Mouse (Mus musculus) intestine, postnatal 0 days (tissue): ENCODE measurements around the gene Gprc5a. TPM values are rescaled to one million over a fixed set of nuclear protein-coding genes. Genes with fewer than 3 reads are reported as not detected.

Experiments
- ATAC-seq: fragments of 200-750 bp; cut with Nextera tagmentation; 2 replicates; pipeline ENCODE4 v1.8.0; 2017; ENCODE audit warnings: mild to moderate bottlenecking, moderate TSS enrichment, moderate library complexity
- H3K27ac ChIP-seq: fragments of 300-500 bp; sonication (generic); 2 replicates; pipeline ENCODE4 v1.5.1; 2014; ENCODE audit warnings: mild to moderate bottlenecking, low read depth, low read length, moderate library complexity
- H3K27me3 ChIP-seq: fragments of 300-500 bp; sonication (generic); replicated peaks from 2 replicates; pipeline ENCODE4 v1.6.1; 2014; ENCODE audit warnings: low read length, mixed read lengths; ENCODE audit not compliant: control insufficient read depth, insufficient read depth
- H3K36me3 ChIP-seq: fragments of 300-500 bp; sonication (generic); 2 replicates; pipeline ENCODE4 v1.6.1; 2014; ENCODE audit warnings: mild to moderate bottlenecking, moderate library complexity; ENCODE audit not compliant: control insufficient read depth, insufficient read depth
- H3K4me1 ChIP-seq: fragments of 300-500 bp; sonication (generic); replicated peaks from 2 replicates; pipeline ENCODE4 v1.6.1; 2014; ENCODE audit warnings: antibody characterized with exemption, low read length, mixed read lengths; ENCODE audit not compliant: control insufficient read depth, insufficient read depth
- H3K4me2 ChIP-seq: fragments of 300-500 bp; sonication (generic); replicated peaks from 2 replicates; pipeline ENCODE4 v1.6.1; 2014; ENCODE audit warnings: low read depth, mild to moderate bottlenecking, moderate library complexity
- H3K4me3 ChIP-seq: fragments of 300-500 bp; sonication (generic); 2 replicates; pipeline ENCODE4 v1.5.1; 2014; ENCODE audit warnings: low read depth, low read length
- H3K9ac ChIP-seq: fragments of 300-500 bp; sonication (generic); 2 replicates; pipeline ENCODE4 v1.6.1; 2014; ENCODE audit warnings: mild to moderate bottlenecking, low read depth, low read length
- H3K9me3 ChIP-seq: fragments of 300-500 bp; sonication (generic); 2 replicates; pipeline ENCODE4 v1.6.1; 2016; ENCODE audit warnings: mixed run types; ENCODE audit not compliant: control insufficient read depth
- CTCF ChIP-seq: sonication (generic); IDR thresholded peaks from 2 replicates; pipeline ENCODE4 v1.5.1; 2016; ENCODE audit warnings: low read depth, mild to moderate bottlenecking, control low read depth, antibody characterized with exemption, moderate library complexity
- WGBS: fragments of 180-500 bp; shearing (Covaris S2); extraction: QIAGEN DNeasy Blood & Tissue Kit; methylation state at CpG from one replicate; pipeline ENCODE4 v1.1.7; 2014; 5-methylcytosine and 5-hydroxymethylcytosine counted together
- polyA plus RNA-seq: library from polyadenylated mRNA; unstranded; fragments of >200 nt; fragmentation: Nextera tagmentation; extraction: Ambion mirVana; gene quantifications from 2 replicates; pipeline ENCODE4 v1.2.1, GENCODE M21; 2015

Gprc5a gene
- polyA plus RNA-seq, 1 experiment from 2014 or later: 4.2 TPM

DNA sequence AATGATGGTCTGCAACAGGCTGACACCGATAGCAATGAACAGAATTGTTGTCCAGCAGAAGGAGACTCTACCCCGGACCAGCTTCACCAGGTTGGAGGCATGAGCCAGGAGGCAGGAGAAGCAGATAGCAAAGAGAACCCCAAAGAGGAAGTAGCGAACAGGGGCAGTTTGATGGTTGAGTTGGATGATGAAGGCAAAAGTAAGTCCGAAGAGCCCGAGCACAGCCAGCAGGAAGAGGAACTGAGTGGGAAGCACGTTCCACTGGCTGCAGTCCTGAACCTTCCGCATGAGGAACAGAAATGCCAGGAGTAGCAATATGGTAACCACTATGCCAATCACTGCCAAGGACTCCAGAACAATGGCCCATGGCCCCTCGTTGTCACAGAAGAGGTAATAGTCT, 51.0 kb downstream of the Gprc5a start:
- H3K4me1 ChIP-seq: no peaks in the 10 kb centered on the region
- no peaks in the 10 kb centered on the region for H3K27me3 ChIP-seq
- H3K4me2 ChIP-seq: no peak overlapping the region
- no peak overlapping the region for H3K27ac ChIP-seq
- H3K9ac ChIP-seq: no peak overlapping the region
- H3K9me3 ChIP-seq: no peaks in the 10 kb centered on the region
- no peaks in the 10 kb centered on the region for H3K36me3 ChIP-seq
- no peak for ATAC-seq
- WGBS: 91% methylated on average over 8 of the region's 8 CpGs
- TF ChIP-seq CTCF: no peak
- H3K4me3 ChIP-seq: no peak overlapping the region

DNA sequence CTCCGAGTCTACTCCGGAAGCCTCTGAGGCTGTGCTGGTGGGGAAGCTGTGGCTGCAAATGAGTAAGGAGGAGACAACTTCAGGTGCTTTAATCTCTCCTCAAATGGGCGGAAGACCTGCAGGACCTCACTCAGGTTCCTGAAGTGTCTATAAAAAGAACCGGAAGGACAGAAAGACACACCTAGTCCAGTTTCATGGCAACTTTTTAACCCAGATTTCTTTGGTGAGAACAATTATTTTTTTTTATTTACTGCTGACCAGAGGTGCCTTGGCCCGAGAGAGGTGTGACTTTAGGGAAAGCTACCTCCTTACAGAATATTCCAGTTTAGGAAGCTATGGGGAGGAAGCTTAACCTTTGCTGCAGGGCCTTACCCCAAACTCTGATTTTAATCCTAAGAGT, 52.7 kb downstream of the Gprc5a start, which contains the start of gene Gprc5d:
TSS of gene Gprc5d (minus strand) at position 101 of the 400 bp plus-strand sequence.
- H3K27me3 ChIP-seq: no peaks in the 10 kb centered on the region
- TF ChIP-seq CTCF: no peak
- no peak within 1 kb of the TSS for H3K27ac ChIP-seq
- no peaks in the 10 kb centered on the region for H3K4me1 ChIP-seq
- H3K36me3 ChIP-seq: no peaks in the 10 kb centered on the region
- no peaks in the 10 kb centered on the region for H3K9me3 ChIP-seq
- H3K4me3 ChIP-seq: no peak within 1 kb of the TSS
- H3K4me2 ChIP-seq: no peak within 1 kb of the TSS
- ATAC-seq: no peak
- no peak within 1 kb of the TSS for H3K9ac ChIP-seq
- WGBS: 90% methylated on average over 5 of the region's 5 CpGs

DNA sequence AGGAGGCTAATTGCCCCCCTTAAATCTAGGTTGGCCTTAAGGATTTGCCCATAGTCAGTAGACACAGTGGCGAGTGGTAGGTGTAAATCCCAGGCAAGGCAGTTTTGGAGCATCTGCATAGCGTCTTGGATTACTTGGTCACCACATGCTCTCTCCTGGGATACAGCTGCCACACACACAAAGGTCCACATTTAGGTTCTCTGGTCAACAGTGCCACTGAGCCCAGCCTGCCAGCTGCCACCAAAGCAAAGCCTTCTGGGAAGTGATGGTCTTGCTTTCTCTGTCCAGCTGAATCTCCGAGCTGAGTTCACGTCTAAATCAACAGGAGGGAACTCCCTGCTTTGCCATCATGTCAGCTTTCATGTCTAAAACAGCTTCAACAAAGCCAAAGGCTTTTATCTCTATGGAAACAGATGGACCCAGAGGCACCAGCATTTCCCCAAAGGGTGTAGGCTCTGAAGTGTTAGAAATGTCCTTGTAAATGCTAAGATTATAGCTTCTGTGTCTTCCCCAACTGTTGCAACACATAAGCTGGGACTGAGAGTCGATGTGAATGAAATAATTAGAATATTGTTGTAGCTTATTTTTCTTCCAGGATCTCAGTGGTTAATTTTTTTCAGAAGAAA, 59.4 kb downstream of the Gprc5a start:
- Histone ChIP-seq H3K4me1 (no peaks in the 10 kb centered on the region), H3K27me3 (no peaks in the 10 kb centered on the region), H3K36me3 (no peaks in the 10 kb centered on the region), H3K4me3 (no peak overlapping the region), H3K27ac (no peak overlapping the region), H3K9ac (no peak overlapping the region), H3K4me2 (no peak overlapping the region), H3K9me3 (no peaks in the 10 kb centered on the region)
- TF ChIP-seq CTCF: no peak
- ATAC-seq: no peak
- 58% methylated on average over 5 of the region's 5 CpGs for WGBS

DNA sequence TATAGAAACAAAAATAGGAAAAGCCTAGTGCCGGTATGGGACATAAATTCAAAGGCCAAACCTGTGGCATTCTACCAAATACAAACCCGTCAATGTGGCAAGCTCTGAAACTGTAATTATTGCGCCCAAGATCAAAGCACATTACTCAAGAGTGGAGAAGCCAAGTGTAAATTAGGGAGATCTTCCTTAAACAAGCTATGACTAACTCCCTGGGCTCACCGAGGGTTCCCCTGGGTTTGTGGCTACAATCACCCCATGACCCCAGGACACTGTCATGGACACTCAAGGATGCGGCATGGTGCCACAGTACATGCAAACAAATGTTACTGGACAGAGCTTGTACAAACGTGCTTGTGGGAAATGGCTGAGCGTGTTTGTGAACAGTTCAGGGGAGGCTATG, 67.6 kb downstream of the Gprc5a start:
- TF ChIP-seq CTCF: no peak
- H3K27me3 ChIP-seq: no peaks in the 10 kb centered on the region
- ATAC-seq: no peak
- WGBS: 86% methylated on average over 7 of the region's 7 CpGs
- H3K4me1 ChIP-seq: no peaks in the 10 kb centered on the region
- H3K36me3 ChIP-seq: peaks cover 5% of the 10 kb centered on the region; the same call in 1 of the 2 replicates
- no peak overlapping the region for H3K4me2 ChIP-seq
- H3K9ac ChIP-seq: no peak overlapping the region
- no peak overlapping the region for H3K4me3 ChIP-seq
- H3K27ac ChIP-seq: no peak overlapping the region
- no peaks in the 10 kb centered on the region for H3K9me3 ChIP-seq

DNA sequence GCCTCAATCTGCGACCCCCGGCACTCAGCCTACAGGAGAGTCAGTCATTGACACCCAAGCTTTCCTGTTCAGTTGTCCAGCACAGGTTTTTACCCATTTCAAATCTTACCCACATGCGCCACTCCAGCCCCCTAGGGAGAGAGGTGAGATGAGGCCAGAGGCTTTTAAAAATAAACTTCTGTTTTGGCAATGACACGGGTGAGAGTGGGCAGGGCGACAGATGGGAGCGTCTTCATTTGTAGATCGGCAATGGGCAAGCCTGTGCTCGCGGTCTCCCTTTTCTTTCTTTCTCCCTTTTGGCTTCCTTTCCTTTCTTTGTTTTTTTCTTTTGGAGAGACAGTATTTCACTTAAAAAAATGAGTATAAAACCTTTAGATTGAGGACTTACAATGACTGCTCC, 68.0 kb downstream of the Gprc5a start:
- TF ChIP-seq CTCF: no peak
- H3K9me3 ChIP-seq: no peaks in the 10 kb centered on the region
- H3K27ac ChIP-seq: no peak overlapping the region
- no peak for ATAC-seq
- H3K4me1 ChIP-seq: no peaks in the 10 kb centered on the region
- H3K36me3 ChIP-seq: peaks cover 5% of the 10 kb centered on the region; the same call in 1 of the 2 replicates
- no peak overlapping the region for H3K4me2 ChIP-seq
- 94% methylated on average over 9 of the region's 9 CpGs for WGBS
- H3K27me3 ChIP-seq: no peaks in the 10 kb centered on the region
- H3K9ac ChIP-seq: no peak overlapping the region
- H3K4me3 ChIP-seq: no peak overlapping the region

Other genes starting within 250 kb of the Gprc5a start
- gene Crebl2, start 235.5 kb upstream of the Gprc5a start, polyA plus RNA-seq: 4.6 and 4.9 TPM in 2 replicates
- gene Gpr19, start 167.1 kb upstream of the Gprc5a start, polyA plus RNA-seq: 6.5 and 7.3 TPM in 2 replicates
- gene Cdkn1b, start 145.2 kb upstream of the Gprc5a start, polyA plus RNA-seq: 14.8 and 15.3 TPM in 2 replicates
- 2.2 and 3.2 TPM in 2 replicates for gene Apold1, start 83.9 kb upstream of the Gprc5a start, polyA plus RNA-seq
- gene Ddx47, start 54.0 kb upstream of the Gprc5a start, polyA plus RNA-seq: 32.6 and 33.5 TPM in 2 replicates
- gene Gprc5d, start 52.6 kb downstream of the Gprc5a start, polyA plus RNA-seq: not detected in 2 replicates
- gene Fam234b, start 132.3 kb downstream of the Gprc5a start, polyA plus RNA-seq: 20.9 and 21.7 TPM in 2 replicates
- gene Hebp1, start 132.4 kb downstream of the Gprc5a start, polyA plus RNA-seq: 62.8 and 78.9 TPM in 2 replicates
- 0.73 and 0.82 TPM in 2 replicates for gene Gsg1, start 188.7 kb downstream of the Gprc5a start, polyA plus RNA-seq
- not detected in 2 replicates for gene Pbp2, start 244.8 kb downstream of the Gprc5a start, polyA plus RNA-seq